Mouse (Mus musculus): Measurements from ENCODE around the gene Hs3st2. TPM values are rescaled to one million over a fixed set of nuclear protein-coding genes. Genes with fewer than 3 reads are reported as not detected.

Hs3st2 gene
- polyA plus RNA-seq, 1 experiment from 2014 or later = 4.3 TPM

DNA sequence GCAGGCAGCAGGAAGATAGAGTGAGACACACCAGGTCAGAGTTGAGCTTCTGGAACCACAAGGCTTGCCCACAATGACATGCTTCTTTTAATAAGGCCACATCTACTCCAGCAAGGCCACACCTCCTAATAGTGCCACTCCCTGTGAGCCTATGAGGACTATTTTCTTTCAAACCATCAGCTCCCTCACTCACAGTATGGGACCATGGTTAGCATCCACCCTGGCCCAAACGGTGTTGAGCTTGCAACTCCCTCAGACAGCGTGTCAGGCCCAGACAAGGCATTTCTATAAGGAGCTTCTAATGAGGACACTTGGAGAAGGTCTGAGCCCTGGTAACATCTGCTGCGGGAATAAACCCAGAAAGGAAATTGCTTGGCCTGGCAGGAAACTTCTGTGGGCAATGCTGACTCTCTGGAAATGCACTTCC, 125.5 kb downstream of the Hs3st2 start:
- Histone ChIP-seq H3K9ac (no peak overlapping the region), H3K9me3 (replicated peaks) (peaks cover 5% of the 10 kb centered on the region), H3K36me3 (no peaks in the 10 kb centered on the region), H3K4me1 (no peaks in the 10 kb centered on the region), H3K27me3 (no peaks in the 10 kb centered on the region), H3K27ac (no peak overlapping the region), H3K4me3 (no peak overlapping the region), H3K4me2 (replicated peaks) (no peak overlapping the region)
- no peak for ATAC-seq (ENCODE audit: low FRiP score)
- WGBS = 86% methylated on average over 3 of the region's 3 CpGs

GRCm38 (mm10) chr7:121522125-121522524, 130.5 kb downstream of the Hs3st2 start:
- Histone ChIP-seq H3K27me3 (no peaks in the 10 kb centered on the region), H3K9ac (no peak overlapping the region), H3K4me3 (no peak overlapping the region), H3K27ac (no peak overlapping the region), H3K4me1 (no peaks in the 10 kb centered on the region), H3K9me3 (replicated peaks) (peaks cover 5% of the 10 kb centered on the region), H3K36me3 (no peaks in the 10 kb centered on the region), H3K4me2 (replicated peaks) (no peak overlapping the region)
- no peak for ATAC-seq (ENCODE audit: low FRiP score)
- 95% methylated on average over 3 of the region's 3 CpGs for WGBS

DNA sequence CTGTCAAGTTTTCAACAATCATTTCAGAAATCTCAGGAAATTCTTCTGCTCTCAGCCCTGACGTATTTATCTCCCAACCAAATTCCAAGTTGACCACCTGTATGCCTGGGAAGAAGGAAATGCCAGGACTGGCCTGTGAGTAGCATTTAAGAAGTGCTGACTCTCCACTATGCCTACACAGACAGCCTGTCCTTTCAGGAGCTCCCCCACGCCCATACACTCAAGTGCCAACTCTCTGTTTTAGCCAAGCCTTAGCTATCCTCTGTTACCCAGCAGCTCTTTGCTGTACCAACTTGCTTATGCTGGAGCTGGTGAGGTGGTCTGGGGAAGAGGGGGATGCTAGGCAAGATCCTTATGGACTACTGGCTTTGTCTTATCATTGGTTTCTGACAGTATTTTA, 137.4 kb downstream of the Hs3st2 start:
- Histone ChIP-seq H3K27me3 (no peaks in the 10 kb centered on the region), H3K36me3 (no peaks in the 10 kb centered on the region), H3K27ac (no peak overlapping the region), H3K9ac (no peak overlapping the region), H3K9me3 (replicated peaks) (no peaks in the 10 kb centered on the region), H3K4me3 (no peak overlapping the region), H3K4me1 (no peaks in the 10 kb centered on the region), H3K4me2 (replicated peaks) (no peak overlapping the region)
- no peak for ATAC-seq (ENCODE audit: low FRiP score)
- WGBS = 87% methylated on average over 2 of the region's 2 CpGs

GRCm38 (mm10) chr7:121533639-121534038, 142.0 kb downstream of the Hs3st2 start:
- ATAC-seq (ENCODE audit: low FRiP score) = no peak
- H3K36me3 ChIP-seq = no peaks in the 10 kb centered on the region
- 93% methylated on average over 6 of the region's 6 CpGs for WGBS
- H3K27me3 ChIP-seq = no peaks in the 10 kb centered on the region
- no peak overlapping the region for H3K4me3 ChIP-seq
- H3K4me1 ChIP-seq = no peaks in the 10 kb centered on the region
- no peaks in the 10 kb centered on the region for H3K9me3 ChIP-seq (replicated peaks)
- no peak overlapping the region for H3K4me2 ChIP-seq (replicated peaks)
- H3K9ac ChIP-seq = no peak overlapping the region
- no peak overlapping the region for H3K27ac ChIP-seq

DNA sequence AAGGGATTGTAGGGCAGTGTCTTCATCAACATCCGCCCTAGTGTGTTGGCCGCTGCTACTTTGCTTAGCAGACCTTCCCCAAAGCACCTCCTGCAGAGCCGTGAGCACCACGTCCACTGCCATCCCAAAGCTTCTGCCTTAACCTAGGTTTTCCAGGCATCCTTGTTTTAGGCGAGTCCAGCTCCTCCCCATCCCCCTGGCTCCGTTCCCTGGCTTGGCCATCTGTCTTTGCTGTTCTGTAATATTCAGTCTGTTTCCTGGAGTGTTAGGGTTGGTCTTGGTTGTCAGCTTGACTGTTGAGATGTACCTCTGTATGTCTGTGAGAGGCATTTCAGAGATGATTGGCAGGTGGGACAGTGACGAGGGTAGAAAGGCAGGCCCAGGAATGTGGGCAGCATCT, 142.7 kb downstream of the Hs3st2 start:
- no peak overlapping the region for H3K4me3 ChIP-seq
- WGBS = 92% methylated on average over 7 of the region's 7 CpGs
- no peaks in the 10 kb centered on the region for H3K27me3 ChIP-seq
- no peaks in the 10 kb centered on the region for H3K36me3 ChIP-seq
- no peak for ATAC-seq (ENCODE audit: low FRiP score)
- H3K4me2 ChIP-seq (replicated peaks) = no peak overlapping the region
- H3K4me1 ChIP-seq = no peaks in the 10 kb centered on the region
- H3K27ac ChIP-seq = no peak overlapping the region
- no peaks in the 10 kb centered on the region for H3K9me3 ChIP-seq (replicated peaks)
- H3K9ac ChIP-seq = no peak overlapping the region

DNA sequence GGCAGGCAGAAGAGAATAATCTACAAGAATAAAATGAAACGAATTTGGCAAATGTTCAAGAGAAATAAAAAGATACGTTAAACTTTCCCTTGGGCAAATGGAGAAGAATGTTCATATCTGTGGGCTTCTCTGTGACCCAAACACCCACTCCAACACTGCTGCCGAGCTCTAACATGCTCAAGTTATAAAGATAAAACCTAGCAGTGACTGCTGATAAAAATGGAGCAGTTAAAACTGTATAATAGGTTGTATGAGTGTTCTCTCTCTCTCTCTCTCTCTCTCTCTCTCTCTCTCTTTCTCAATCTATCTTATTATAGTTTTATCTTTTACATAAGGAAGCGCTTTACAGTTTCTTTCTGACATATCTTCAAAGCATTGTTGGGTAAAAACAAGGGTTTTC, 144.3 kb downstream of the Hs3st2 start:
- Histone ChIP-seq H3K27me3 (no peaks in the 10 kb centered on the region), H3K9me3 (replicated peaks) (no peaks in the 10 kb centered on the region), H3K4me1 (no peaks in the 10 kb centered on the region; the same call in 1 of the 2 replicates), H3K9ac (no peak overlapping the region), H3K36me3 (no peaks in the 10 kb centered on the region), H3K4me2 (replicated peaks) (no peak overlapping the region), H3K27ac (no peak overlapping the region), H3K4me3 (no peak overlapping the region)
- ATAC-seq (ENCODE audit: low FRiP score) = no peak
- 88% methylated on average over 4 of the region's 4 CpGs for WGBS

GRCm38 (mm10) chr7:121539405-121540275, 148.0 kb downstream of the Hs3st2 start:
- peaks cover 4% of the 10 kb centered on the region; the same call in 1 of the 2 replicates for H3K9me3 ChIP-seq (replicated peaks)
- ATAC-seq (ENCODE audit: low FRiP score) = no peak
- H3K4me2 ChIP-seq (replicated peaks) = no peak overlapping the region
- no peak overlapping the region for H3K4me3 ChIP-seq
- no peaks in the 10 kb centered on the region for H3K27me3 ChIP-seq
- H3K4me1 ChIP-seq = no peaks in the 10 kb centered on the region; the same call in 1 of the 2 replicates
- WGBS = 58% methylated on average over 19 of the region's 19 CpGs
- no peak overlapping the region for H3K27ac ChIP-seq
- no peak overlapping the region for H3K9ac ChIP-seq
- H3K36me3 ChIP-seq = no peaks in the 10 kb centered on the region

- 63% methylated on average over 2 of the region's 2 CpGs for WGBS
- Histone ChIP-seq H3K27ac (no peak overlapping the region), H3K4me1 (no peaks in the 10 kb centered on the region; the same call in 1 of the 2 replicates), H3K4me3 (no peak overlapping the region), H3K9ac (no peak overlapping the region), H3K36me3 (no peaks in the 10 kb centered on the region), H3K4me2 (replicated peaks) (no peak overlapping the region), H3K27me3 (no peaks in the 10 kb centered on the region), H3K9me3 (replicated peaks) (peaks cover 4% of the 10 kb centered on the region; the same call in 1 of the 2 replicates)
- ATAC-seq (ENCODE audit: low FRiP score) = no peak
Observed at GRCm38 (mm10) chr7:121542458-121542857, 150.8 kb downstream of the Hs3st2 start.

GRCm38 (mm10) chr7:121549329-121550022, 157.8 kb downstream of the Hs3st2 start:
- peaks cover 8% of the 10 kb centered on the region for H3K4me1 ChIP-seq
- WGBS = 49% methylated on average over 18 of the region's 18 CpGs
- ATAC-seq (ENCODE audit: low FRiP score) = peak; percentile 78
- no peaks in the 10 kb centered on the region; the same call in 1 of the 2 replicates for H3K9me3 ChIP-seq (replicated peaks)
- H3K4me3 ChIP-seq = no peak overlapping the region
- H3K27me3 ChIP-seq = no peaks in the 10 kb centered on the region
- H3K36me3 ChIP-seq = no peaks in the 10 kb centered on the region
- H3K9ac ChIP-seq = no peak overlapping the region
- H3K4me2 ChIP-seq (replicated peaks) = no peak overlapping the region
- H3K27ac ChIP-seq = peak overlapping the region; percentile 44; the same call in 1 of the 2 replicates

Data from hindbrain, embryonic 12.5 days (tissue).